Mouse (Mus musculus): Measurements from ENCODE around the gene Arfgef2.

Gene Arfgef2

GRCm38 (mm10) chr2:166906523-166907182, 101.3 kb downstream of the Arfgef2 start:
- DNase-seq (ENCODE audit: low spot score): no peak

GRCm38 (mm10) chr2:166909729-166910128, 104.3 kb downstream of the Arfgef2 start:
- no peak for DNase-seq (ENCODE audit: low spot score)

GRCm38 (mm10) chr2:166910536-166910935, 105.1 kb downstream of the Arfgef2 start:
- DNase-seq (ENCODE audit: low spot score): no peak

GRCm38 (mm10) chr2:166923971-166924370, 118.6 kb downstream of the Arfgef2 start:
- no peak for DNase-seq (ENCODE audit: low spot score)

- DNase-seq (ENCODE audit: low spot score): no peak
These were observed 128.6 kb downstream of the Arfgef2 start for GRCm38 (mm10) chr2:166933943-166934342.

- no peak for DNase-seq (ENCODE audit: low spot score)
These were observed 129.0 kb downstream of the Arfgef2 start for GRCm38 (mm10) chr2:166934416-166934815.

- DNase-seq (ENCODE audit: low spot score): no peak
These were observed 130.2 kb downstream of the Arfgef2 start for GRCm38 (mm10) chr2:166935582-166935981.

GRCm38 (mm10) chr2:166936166-166936565, 130.8 kb downstream of the Arfgef2 start:
- DNase-seq (ENCODE audit: low spot score): no peak

GRCm38 (mm10) chr2:166943146-166943545, 137.8 kb downstream of the Arfgef2 start:
- DNase-seq (ENCODE audit: low spot score): no peak

- DNase-seq (ENCODE audit: low spot score): no peak
These were observed 139.0 kb downstream of the Arfgef2 start for GRCm38 (mm10) chr2:166944346-166944745.

GRCm38 (mm10) chr2:166945456-166945855, 140.1 kb downstream of the Arfgef2 start:
- no peak for DNase-seq (ENCODE audit: low spot score)
